Mouse (Mus musculus): Measurements from ENCODE around the gene Gbf1.

- TF ChIP-seq CTCF (conservative IDR thresholded peaks at IDR 0.05; ENCODE audit: insufficient read depth, insufficient read length, low read depth, low read length) (no peak), POLR2A (IDR thresholded peaks at IDR 0.05; ENCODE audit: low read depth, low read length) (no peak)
These were observed 173.9 kb downstream of the Gbf1 start for GRCm38 (mm10) chr19:46326019-46326755.

All from kidney, adult 2 months (tissue).